Mouse (Mus musculus): ENCODE measurements around the gene Nppa. TPM values are rescaled to one million over a fixed set of nuclear protein-coding genes. Genes with fewer than 3 reads are reported as not detected.
"Not testable (repeated sequence)": the region's sequence is repeated elsewhere in the genome, so short reads cannot be mapped to it uniquely, and the experiment has no call there.

The Nppa gene
- total RNA-seq, 2 experiments from 2014 or later = 0.97 to 1.6 TPM

GRCm38 (mm10) chr4:148041611-148042191 is 41.2 kb downstream of the Nppa start:
- intact Hi-C loops (cut with DNase I) = no loop called here
- peak; percentile 42 to 43 for DNase-seq (ENCODE audit: extremely low spot score in 1 of 2, low spot score in 2 of 2)

- intact Hi-C loops (cut with DNase I); DNase-seq (ENCODE audit: extremely low spot score in 1 of 2, low spot score in 2 of 2): not testable (repeated sequence)
Observed at GRCm38 (mm10) chr4:148043327-148043726, 42.8 kb downstream of the Nppa start.

- intact Hi-C loops (cut with DNase I) = no loop called here
- DNase-seq (ENCODE audit: extremely low spot score in 1 of 2, low spot score in 2 of 2) = no peak
Observed at GRCm38 (mm10) chr4:148044113-148044512, 43.6 kb downstream of the Nppa start.

- DNase-seq (ENCODE audit: extremely low spot score in 1 of 2, low spot score in 2 of 2) = no peak
- intact Hi-C loops (cut with DNase I) = no loop called here
Observed at GRCm38 (mm10) chr4:148046450-148047031, 46.0 kb downstream of the Nppa start.

- intact Hi-C loops (cut with DNase I); DNase-seq (ENCODE audit: extremely low spot score in 1 of 2, low spot score in 2 of 2): not testable (repeated sequence)
Observed at GRCm38 (mm10) chr4:148050396-148050914, 49.9 kb downstream of the Nppa start.

- intact Hi-C loops (cut with DNase I) = no loop called here
- peak in 1 of 2 experiments; percentile 46 for DNase-seq (ENCODE audit: extremely low spot score in 1 of 2, low spot score in 2 of 2)
Observed at GRCm38 (mm10) chr4:148051046-148051776, 50.7 kb downstream of the Nppa start.

Other genes starting within 250 kb of the Nppa start
- 1 to 10 TPM; 3.1 to 4.1 TPM for gene Zfp984, start 190.9 kb upstream of the Nppa start, total RNA-seq (2021)
- gene Zfp933, start 152.4 kb upstream of the Nppa start, total RNA-seq (2021) = 10 to 100 TPM; 14.5 to 18.1 TPM
- 10 to 100 TPM; 17.9 to 22.3 TPM for gene Miip, start 131.9 kb upstream of the Nppa start, total RNA-seq (2021)
- gene Fv1, start 131.7 kb upstream of the Nppa start, total RNA-seq (2021) = 1 to 10 TPM; 6.5 to 7.2 TPM
- gene Mfn2, start 96.0 kb upstream of the Nppa start, total RNA-seq (2021) = 100 to 1,000 TPM; 173 to 182 TPM
- 10 to 100 TPM; 17.2 to 17.7 TPM for gene Plod1, start 64.0 kb upstream of the Nppa start, total RNA-seq (2021)
- gene 2510039O18Rik, start 59.8 kb upstream of the Nppa start, total RNA-seq (2021) = 10 to 100 TPM; 26.8 to 28.4 TPM
- gene Nppb, start 14.9 kb upstream of the Nppa start, total RNA-seq (2021) = not detected
- gene Clcn6, start 38.1 kb downstream of the Nppa start, total RNA-seq (2021) = 10 to 100 TPM; 66.8 to 69.0 TPM
- 10 to 100 TPM; 21.7 to 22.6 TPM for gene Mthfr, start 38.4 kb downstream of the Nppa start, total RNA-seq (2021)
- gene Agtrap, start 87.3 kb downstream of the Nppa start, total RNA-seq (2021) = 1 to 10 TPM; 3.6 to 4.3 TPM
- gene Mad2l2, start 129.7 kb downstream of the Nppa start, total RNA-seq (2021) = 10 to 100 TPM; 14.6 to 15.7 TPM
- 1 to 10 TPM; 2.7 to 3.1 TPM for gene Draxin, start 130.0 kb downstream of the Nppa start, total RNA-seq (2021)
- 10 to 100 TPM; 23.5 to 28.1 TPM for gene Fbxo6, start 151.4 kb downstream of the Nppa start, total RNA-seq (2021)
- 10 to 100 TPM; 87.6 to 89.9 TPM for gene Fbxo44, start 159.8 kb downstream of the Nppa start, total RNA-seq (2021)
- 10 to 100 TPM; 26.8 to 33.0 TPM for gene Fbxo2, start 159.9 kb downstream of the Nppa start, total RNA-seq (2021)

Data from left cerebral cortex, postnatal 10 days (tissue).